Mouse (Mus musculus) spleen, postnatal 36 days (tissue): ENCODE results near the gene E130114P18Rik.

ENCODE experiments used
- DNase-seq, 2 experiments: peaks; one replicate each; pipeline ENCODE4 v3.0.0; 2022; ENCODE audit warnings: low spot score in 2 of 2, mixed read lengths in 1 of 2

The E130114P18Rik gene

DNA sequence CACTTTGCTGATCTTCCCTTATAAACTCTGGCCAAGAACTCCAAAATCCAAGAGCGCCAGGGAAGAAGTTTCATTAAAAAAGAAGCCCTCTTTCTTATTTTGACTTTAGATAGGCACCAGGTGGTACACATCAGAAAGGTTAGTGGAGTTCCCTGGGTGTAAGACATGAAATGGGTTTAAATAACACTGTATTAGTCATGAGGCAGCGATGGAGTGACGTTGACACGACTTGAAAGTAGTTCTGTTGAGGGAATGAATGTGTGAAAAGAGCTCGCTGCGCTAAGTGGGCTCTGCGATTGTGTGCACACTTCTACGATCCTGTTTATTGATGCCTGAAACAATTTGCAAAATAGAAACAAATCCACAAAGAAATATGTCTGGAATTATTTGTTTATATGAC, 171.4 kb downstream of the E130114P18Rik start:
- DNase-seq = no peak

DNA sequence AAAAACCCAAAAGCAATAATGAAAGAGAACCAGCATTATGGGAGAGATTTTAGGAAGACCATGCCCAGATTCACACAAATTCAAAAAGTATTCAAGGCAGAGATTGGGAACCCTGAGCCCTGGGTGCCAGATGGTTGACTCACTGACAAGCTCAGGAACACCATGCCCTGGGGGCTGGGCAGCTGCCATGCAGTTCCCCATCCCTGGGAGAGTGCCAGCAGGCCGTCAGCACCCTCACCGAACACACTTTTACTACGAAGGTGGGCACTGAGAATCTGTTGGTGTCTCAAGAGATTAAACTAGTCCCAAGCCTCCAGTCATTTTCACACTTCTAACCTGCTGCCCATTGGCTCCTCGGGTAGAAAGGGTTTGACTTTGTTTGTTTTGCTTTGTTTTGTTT, 175.3 kb downstream of the E130114P18Rik start:
- no peak for DNase-seq

DNA sequence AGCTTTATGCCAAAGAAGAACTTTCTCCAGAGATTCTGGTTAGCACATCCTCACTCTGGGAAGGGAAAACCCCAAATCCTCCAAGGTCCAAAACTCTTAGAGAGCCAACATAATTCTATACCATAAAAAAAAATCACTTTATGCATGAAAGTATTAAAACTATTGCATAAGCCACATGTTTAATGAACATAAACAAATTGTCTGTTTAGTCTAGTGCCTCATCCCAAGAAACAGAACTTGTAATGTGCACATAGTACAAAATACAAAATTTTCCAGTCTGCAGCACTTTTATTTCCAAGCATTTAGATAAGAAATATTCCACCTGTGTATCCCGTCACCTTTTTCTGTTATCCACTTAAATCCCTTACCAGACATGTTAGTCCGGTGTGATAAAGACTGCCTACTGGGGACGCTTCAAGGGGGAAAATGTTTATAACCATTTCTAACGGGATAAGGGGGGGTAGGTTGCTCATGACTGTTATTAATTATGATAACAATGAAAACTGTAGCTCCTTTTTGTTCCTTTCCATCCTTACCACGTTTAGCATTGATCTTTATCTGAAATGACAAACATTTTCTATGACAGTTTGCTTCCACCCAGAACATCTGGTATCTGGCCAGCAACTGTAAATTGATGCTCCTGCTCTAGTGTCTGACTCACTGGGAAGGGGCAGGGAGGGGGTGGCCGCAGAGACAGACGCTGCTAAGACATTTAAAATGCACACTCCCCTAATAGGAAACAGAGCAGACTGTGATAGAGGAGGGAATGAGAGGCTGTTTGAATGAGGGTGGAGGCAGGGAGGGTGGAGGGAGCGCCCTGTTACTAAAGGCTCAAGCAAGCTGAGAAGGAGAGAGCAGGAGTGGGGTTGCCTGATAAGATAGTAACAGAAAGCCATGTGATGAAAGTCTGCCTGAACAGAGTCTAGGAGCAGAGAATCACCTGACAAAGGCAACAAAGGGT, 176.7 kb downstream of the E130114P18Rik start:
- peak in 1 of 2 experiments; percentile 6 for DNase-seq

DNA sequence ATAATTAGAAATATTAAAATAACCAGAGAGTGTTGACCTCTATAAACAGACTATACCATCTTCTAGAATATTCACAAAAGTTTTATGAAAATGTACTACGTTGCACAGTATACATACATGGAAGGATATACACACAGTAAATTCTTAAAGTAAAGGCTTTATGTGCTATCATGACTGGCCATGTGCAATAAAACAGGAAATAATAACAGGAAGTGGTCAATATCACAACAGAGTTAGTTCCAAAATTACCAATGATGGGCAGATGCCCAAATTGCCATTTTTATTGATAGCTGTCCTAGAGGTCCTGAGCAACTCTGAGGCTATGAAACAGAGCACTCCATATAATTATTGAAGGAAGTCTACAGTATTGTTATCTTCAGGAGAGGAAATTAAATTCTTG, 180.4 kb downstream of the E130114P18Rik start:
- DNase-seq = no peak

DNA sequence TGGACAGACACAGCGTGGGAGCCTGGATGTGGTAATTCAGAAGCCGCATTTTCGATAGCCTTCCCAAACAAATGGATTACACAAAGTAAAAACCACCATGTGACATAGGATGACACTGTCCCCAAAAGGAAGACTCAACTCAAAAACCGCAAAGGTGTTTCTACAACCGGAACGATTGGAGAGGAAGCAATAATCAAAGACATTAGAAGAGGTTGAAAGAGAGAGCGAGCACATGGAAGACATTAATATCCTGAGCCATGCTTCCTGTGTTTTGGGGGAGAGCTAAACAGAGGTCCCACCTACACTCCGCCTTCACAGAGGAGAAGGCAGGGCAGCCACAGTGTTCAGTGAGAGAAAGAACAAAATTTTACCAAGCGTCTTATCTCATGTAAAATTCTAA, 181.5 kb downstream of the E130114P18Rik start:
- no peak for DNase-seq

DNA sequence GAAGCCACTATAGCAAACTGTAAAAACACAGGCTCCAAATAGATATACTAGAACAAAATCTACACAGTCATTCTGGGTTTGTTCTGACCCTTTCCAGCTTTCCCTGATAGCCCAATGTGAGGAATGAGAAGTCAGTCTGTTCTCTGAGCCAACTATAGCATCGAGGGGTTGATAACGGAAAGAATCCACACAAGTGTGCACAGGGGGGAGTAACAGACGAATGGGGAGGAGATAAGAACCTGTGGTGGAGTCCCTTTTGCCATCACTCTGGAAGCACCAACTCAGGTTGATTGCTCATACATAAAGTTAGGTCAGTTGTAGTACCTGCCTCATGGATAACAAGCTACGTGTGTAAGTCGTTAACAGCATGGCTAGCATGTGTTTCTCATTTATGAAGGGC, 184.0 kb downstream of the E130114P18Rik start:
- no peak for DNase-seq

DNA sequence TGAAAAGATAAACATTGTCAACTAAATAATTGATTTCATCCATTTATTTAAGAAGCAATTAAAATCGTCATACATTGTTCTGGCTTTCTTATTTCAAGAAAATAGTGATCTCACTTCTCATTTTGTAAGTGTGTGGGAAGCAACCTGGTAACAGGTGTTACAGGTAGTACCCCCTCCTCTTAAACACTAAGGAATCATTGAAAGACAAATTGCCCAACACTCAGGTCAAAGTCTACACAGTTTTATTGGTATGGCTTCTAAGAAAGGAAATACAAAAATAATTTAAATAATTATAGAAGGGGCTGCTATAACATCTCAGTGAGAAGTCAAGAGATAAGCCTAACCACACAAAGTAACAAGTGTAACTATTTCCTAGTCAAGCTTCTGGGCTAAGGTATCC, 188.1 kb downstream of the E130114P18Rik start:
- DNase-seq = no peak

DNA sequence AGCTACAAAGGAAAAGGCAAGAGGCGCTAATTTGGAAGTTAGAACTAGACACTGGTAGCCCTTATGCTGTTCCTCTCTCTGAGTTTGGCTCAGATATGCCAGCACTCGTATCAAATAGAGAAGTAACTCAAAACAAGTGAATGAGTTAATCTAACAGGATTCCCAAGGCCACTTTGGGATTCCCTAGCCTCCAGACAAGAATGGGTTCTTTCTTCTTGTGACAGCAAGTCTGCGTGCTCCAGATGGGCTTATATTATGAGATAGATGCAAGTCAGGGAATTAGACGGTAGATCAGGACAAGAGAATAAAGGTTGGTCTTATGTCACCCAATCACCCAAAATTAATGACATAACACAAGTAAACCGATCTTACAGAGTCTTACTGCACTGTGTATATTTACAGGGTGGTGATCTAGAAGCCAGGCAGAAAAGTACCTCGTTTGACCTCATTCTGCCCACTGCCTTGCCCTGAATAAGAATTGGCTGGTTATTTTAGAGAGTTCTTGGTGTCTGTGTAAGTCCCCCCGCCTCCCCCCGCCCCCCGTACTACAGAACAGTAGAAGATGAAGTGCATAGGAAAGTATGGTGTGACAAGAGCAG, 190.4 kb downstream of the E130114P18Rik start:
- no peak for DNase-seq

DNA sequence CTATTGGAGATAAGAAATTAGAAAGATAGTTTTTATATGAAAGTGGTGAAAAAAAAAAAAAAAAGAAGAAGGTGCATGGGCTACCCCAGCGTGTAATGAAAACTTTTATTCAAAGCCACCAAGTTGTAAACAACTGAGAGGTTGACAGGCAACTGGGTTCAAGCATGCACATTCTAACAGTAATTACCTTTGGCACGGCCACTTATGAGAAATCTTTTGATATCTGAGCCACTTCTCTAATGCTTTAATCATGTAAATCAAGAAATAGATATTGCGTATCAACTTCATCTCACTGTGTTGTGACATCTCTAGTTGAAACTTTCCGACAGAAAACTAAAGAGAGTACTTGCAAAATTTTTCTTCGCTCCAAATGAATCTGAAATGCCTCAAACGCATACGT, 192.7 kb downstream of the E130114P18Rik start:
- no peak for DNase-seq

DNA sequence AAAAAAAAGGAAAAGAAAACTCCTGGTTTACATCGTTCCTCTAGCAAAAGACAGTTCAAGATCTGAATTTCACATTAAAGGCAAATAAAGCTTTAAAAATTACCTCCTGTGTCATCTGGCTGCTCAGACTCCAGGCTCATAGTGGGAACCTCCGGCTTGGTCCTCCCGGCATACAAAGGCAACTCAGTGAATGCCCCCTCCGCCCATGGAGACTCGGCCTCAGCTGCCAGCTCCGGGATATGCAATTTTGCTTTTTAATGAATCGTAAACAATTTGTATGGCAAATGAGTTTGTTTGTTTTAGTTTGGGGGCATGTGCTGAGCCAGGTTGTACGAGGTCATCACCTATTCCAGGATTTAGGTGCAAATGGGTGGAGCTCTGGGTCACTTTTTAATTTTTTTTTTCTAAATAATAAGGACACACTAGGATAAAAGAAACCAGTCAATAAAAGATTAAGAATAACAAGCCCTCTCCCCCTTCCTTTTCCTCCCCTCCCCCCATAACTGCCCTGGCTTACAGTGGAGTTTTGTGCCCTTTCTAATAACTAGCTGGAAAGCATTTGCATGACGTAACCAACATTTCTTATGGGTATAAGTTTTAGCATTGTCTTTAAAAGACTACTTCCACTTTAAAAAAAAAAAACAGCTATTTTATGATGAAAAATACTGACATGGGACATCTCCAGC, 193.3 kb downstream of the E130114P18Rik start:
- no peak for DNase-seq

DNA sequence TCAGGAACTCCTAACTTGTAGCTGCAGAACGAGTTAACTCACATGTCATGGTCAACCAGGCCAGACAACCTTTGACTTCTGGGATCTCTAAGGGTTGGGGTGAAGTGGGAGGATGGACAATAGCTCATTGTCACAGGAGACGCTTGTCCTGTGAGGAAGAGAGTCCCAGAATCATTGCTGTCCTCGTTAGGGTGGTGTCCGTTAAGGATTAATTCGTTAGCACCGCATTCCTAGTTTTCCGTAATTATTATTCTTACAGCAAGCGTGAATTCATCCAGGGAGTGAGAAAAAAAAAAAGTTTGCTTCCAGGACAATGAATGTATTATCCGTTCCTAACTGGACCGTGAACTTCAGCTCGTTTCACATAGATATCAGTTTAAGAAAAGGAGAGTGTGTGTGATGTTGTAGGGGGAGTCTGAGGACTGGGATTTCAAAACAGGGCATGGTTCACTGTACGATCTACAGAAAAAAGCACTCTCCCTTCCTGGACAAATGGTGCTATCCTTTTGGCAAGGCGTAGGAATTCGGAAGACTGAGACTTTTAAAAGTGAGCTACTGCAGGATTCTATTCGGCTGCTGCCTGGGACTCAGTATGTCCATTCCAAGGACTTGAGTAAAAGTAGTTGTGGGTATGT, 195.0 kb downstream of the E130114P18Rik start:
- no peak for DNase-seq

DNA sequence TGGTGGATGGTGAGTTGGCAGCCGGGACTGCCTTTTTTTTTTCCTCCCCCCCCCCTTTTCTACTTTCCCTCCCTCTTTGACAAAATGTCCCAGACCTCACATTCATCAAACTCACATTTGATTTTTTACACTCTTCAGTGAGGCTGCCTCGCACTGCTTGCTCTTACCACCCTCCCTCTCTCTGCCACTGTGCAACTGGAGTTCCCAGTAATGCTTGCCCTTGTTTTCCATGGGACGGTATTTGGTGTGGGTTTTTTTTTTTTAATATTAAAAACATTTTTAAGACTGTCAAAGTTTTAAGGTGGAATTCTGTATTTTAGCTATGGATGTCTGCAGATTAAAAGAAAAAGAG, 195.8 kb downstream of the E130114P18Rik start:
- DNase-seq = no peak

DNA sequence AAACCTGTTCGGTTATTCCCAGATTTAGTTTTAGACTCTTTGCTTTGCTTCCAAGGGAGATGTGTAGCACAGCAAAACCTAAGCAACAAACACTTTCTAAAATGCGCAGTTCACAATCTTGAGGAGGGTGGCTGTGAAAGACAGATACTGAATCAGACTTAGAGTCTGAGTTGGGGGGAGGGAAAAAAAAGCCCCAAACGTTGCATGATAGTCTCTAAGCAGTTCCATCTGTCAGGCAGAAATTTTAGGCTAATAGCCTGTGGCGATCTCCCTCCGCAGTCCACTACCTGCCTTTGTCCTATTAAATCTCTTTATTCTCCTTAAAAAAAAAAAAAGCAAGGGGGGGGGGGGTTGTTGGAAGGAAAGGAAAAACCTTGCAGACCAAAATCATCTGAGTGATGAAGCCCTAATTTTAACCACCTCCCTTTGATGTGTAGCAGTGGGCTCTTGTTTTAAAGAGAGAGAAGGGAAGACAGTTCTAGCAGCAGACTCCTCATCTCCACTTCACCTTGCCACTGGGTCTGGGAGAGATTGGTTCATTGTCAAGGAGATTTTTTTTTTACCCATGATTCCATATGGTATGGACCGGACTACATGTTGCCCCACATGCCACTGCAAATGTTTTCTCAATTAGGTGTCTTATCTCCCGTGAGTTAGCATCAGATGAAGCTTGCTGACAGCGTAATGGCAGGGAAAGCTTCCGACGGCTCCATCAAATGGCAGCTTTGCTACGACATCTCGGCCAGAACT, 196.4 kb downstream of the E130114P18Rik start:
- no peak for DNase-seq

DNA sequence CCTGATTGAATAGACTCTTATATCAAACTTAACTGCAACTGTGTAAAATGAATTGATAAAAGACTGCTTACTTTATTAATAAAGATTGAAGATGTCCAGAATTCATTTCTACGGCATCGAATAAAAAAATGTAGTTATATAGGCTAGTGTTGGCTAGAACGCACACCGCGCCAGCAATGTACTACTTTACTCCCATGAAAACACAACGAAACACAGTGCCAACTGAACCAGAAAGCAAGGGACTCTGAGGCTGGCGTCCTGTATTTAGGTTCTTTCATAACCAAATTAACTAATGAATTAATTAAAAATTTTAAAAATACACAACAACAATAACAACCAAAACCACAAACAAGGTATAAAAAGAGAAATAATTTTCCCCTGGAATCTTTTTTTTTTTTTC, 197.0 kb downstream of the E130114P18Rik start:
- no peak for DNase-seq

DNA sequence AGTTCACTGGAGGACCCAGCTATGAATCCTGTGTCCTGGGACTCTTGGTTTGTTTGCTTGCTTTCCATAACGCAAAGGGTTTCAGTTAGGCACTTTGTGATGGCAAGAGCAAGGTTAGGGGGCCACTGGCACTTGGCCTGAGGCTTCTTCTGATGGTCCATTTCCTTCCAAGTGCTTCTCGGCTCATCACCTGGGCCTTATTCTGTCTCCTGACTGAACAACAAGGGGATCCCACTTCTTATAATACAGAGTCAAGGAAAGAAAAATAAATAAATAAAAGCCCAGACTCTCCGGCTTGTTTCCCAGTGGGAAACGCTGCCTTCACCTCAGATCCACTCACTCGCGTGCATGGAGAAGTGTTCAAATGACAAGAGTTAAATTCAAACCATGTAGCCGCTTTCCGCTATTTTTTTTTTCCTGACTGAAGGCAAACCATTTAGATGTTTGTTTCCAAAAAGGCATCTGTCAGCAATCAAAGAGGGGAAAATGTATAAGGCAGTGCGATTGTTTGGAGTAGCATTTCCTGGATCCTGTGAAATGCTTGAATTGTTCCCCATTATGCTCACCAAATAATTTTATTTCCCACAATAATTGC, 199.2 kb downstream of the E130114P18Rik start:
- DNase-seq = no peak

DNA sequence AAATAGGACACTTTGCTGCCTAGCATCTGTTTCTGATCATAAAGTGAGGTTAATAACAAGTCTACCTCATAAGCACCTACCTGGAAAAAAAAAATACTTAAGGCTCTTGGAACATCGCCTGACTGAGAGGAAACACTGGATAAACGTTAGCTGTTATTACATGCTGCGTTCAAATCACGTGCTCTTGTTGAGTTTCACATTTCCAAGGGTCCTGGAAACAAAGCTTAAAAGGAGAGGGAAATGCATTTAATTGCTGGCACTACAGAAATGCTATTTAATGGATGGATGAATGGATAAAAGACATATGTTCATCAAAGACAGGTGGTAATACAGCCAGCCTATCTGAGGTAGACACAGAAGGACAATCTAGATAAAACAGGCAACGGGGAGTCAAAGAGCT, 200.4 kb downstream of the E130114P18Rik start:
- DNase-seq = no peak

DNA sequence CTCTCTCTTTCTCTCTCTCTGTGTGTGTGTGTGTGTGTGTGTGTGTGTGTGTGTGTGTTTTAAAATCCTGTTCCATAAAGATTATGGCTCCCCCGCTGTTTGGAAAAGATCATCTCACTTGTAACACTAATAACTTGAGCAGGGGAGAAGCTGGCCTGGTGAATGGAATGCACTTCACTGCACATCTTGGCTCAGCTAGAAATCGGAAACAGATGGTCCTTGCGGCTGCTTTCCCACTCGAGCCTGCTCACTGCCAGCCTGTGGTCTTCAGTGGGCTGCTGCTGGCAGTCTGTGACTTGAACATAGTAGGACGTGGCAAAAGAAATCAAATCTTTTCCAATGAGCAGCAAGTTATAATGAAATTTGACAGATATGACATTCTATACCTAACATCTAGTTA, 202.4 kb downstream of the E130114P18Rik start:
- no peak for DNase-seq

DNA sequence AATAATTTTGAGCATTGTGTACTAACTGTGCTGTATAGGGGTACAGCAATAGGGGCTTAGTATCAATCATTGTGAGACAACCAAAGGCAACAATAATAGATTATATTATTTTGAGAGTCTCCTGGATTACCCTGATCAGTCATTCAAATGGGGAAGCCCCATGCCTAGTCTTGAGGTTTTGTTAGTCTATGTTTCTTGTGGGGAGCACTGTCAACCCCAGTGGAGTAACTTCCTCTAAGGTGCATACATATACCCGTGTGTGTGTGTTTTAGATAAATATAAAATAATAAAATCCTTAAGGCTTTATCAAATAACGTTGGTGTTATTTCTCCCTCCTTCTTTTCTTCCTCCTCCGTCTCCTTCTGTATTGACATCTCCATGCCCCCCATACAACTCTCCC, 208.6 kb downstream of the E130114P18Rik start:
- DNase-seq = no peak

DNA sequence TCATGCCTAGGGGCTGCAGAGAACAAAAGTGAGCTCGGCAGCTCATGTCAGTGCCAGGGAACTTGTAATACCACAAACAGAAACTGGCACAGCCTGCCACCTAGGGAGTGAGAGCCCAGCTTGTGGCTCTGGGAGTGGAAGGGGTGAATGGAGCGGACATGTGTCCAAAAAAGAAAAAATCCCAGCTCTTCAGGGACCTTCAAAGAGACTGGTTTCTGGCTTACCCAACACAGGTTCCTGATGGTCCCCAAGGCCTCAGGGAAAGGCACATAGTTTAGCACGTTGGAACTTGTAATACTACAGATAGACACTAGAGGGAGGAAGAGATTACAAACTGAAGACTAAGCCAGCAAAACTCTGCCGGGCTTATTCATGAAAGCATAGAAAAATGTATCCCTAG, 213.2 kb downstream of the E130114P18Rik start:
- peak in 1 of 2 experiments; percentile 17 for DNase-seq

DNA sequence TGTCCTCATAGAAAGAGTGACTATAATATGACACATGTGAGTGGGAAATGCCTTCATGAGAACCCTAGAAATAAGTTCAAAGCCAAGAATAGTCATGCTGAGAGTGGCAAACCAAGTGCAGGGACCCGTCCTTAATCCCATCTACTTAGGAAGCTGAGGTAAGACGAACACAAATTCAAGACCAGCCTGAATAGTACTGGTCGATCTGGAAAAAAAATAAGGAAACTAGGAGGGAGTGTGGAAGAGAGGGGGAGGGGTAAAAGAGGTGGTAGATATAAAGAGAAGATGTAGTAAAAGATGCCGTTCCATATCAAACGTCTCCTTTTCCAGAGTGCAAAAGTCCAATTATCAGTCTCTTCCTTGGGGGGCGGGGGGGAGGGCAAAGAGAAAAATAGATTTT, 213.7 kb downstream of the E130114P18Rik start:
- DNase-seq = no peak

DNA sequence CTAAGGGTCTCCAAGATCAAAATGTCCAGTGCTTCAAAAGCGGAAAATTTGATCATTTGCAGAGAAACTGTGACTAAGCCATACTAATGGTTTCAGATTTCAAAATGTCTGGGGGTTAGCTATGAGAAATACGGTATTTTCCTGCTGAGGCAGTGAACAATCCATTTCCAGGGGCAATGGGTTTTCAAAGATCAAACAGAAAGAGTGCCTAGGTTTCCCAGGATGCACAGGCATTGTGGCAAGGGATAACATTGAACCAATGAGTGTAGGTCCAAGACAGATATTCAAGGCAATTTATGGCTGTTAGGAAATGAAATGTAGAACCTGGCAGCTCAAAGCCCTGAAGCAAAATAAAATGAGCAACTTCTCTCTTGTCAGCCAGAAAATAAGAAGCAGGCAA, 220.3 kb downstream of the E130114P18Rik start:
- DNase-seq = no peak
